Mouse (Mus musculus): ENCODE results near the gene Ccl25. TPM values are rescaled to one million over a fixed set of nuclear protein-coding genes. Genes with fewer than 3 reads are reported as not detected.
"Not testable (repeated sequence)": the region's sequence is repeated elsewhere in the genome, so short reads cannot be mapped to it uniquely, and the experiment has no call there.

The Ccl25 gene
- polyA plus RNA-seq, 1 experiment from 2014 or later, result 5.4 TPM

DNA sequence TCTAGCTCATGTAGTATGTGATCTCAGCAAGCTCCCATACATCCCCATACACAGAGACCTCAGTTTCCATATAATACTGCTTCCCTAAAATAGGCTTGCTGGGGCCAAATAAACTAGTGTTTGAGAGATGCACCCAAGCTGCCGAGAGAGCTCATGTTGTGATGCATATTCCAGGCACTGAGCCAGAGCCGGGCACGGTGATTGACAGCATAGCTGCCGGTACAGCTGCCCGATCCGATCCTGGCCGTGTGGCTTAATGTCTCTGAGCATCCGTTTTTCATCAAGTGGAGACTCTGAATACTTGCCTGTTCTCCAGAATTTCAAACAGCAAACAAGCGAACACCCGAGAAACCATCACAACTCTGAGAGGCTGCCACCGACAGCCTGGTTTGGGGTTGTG lies 42.8 kb downstream of the Ccl25 start:
- Histone ChIP-seq H3K4me1 (replicated peaks) (no peaks in the 10 kb centered on the region), H3K36me3 (replicated peaks) (no peaks in the 10 kb centered on the region), H3K27me3 (no peaks in the 10 kb centered on the region), H3K4me3 (replicated peaks) (no peak overlapping the region), H3K9ac (no peak overlapping the region), H3K4me2 (no peak overlapping the region), H3K27ac (replicated peaks) (no peak overlapping the region), H3K9me3 (replicated peaks) (no peaks in the 10 kb centered on the region)
- WGBS (ENCODE audit: insufficient replicate concordance), result 74% methylated on average over 11 of the region's 11 CpGs
- ATAC-seq (ENCODE audit: insufficient read depth), result no peak

DNA sequence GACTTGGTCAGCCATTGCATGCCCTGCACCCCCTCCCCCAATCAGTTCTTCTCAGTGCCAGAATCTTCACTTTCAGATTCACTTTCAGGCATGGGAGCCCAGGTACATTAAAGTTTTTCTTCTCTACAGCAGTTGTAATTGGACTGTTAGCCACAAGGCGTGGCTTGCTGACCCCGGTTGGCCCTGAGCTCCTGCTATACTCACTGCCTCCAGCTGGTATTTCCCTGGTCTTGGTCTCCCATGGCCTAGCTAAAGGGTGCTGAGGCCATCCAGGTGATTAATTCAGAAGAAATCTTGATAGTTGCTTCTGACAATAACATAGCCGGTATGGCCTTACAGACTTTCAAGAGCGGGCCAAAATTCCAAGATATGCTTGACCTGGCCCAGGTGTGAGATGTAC lies 43.5 kb downstream of the Ccl25 start:
- H3K4me2 ChIP-seq, result no peak overlapping the region
- H3K36me3 ChIP-seq (replicated peaks), result no peaks in the 10 kb centered on the region
- no peaks in the 10 kb centered on the region for H3K4me1 ChIP-seq (replicated peaks)
- no peak overlapping the region for H3K4me3 ChIP-seq (replicated peaks)
- no peak for ATAC-seq (ENCODE audit: insufficient read depth)
- WGBS (ENCODE audit: insufficient replicate concordance), result 77% methylated on average over 4 of the region's 4 CpGs
- H3K27ac ChIP-seq (replicated peaks), result no peak overlapping the region
- no peak overlapping the region for H3K9ac ChIP-seq
- H3K27me3 ChIP-seq, result no peaks in the 10 kb centered on the region
- no peaks in the 10 kb centered on the region for H3K9me3 ChIP-seq (replicated peaks)

DNA sequence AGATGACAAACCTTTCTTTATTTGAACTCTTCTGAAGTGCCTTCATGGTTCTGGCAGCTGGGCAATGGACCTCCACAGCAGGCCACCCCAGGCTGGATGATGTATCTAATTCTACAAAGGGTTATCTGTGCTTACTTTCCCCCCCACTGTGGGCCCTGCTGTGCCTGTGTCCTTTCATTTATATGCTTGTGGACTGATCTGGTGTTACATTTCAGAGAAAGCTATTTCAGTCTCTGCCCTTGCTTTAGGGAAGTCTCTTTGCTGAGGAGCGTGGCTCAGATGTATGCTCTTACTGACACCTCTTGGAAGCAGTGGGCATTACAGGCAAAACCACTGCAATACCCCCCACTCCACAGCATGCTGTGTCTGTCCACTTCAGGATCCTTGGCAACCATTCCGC lies 45.1 kb downstream of the Ccl25 start:
- Histone ChIP-seq H3K27me3 (no peaks in the 10 kb centered on the region), H3K4me1 (replicated peaks) (no peaks in the 10 kb centered on the region), H3K36me3 (replicated peaks) (no peaks in the 10 kb centered on the region), H3K9ac (no peak overlapping the region), H3K4me3 (replicated peaks) (no peak overlapping the region), H3K9me3 (replicated peaks) (no peaks in the 10 kb centered on the region), H3K27ac (replicated peaks) (no peak overlapping the region), H3K4me2 (no peak overlapping the region)
- WGBS (ENCODE audit: insufficient replicate concordance), result 22% methylated on average over 2 of the region's 2 CpGs
- no peak for ATAC-seq (ENCODE audit: insufficient read depth)

DNA sequence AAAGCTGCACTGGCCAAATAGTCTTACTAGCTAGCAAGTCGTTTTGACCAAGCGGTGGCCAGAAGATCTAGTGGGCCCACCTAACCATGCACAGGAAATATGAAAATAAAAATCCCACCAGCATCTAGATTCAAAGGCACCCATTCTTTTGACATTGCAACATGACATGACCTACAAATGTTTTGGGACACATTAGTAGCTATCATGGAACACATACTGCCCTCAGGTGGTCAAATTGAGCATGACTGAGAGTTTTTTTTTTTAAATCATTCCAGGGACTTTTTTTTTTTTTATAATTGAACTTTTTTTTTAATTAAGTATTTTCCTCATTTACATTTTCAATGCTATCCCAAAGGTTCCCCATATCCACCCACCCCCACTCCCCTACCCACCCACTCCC lies 47.6 kb downstream of the Ccl25 start:
- H3K36me3 ChIP-seq (replicated peaks), result no peaks in the 10 kb centered on the region
- whole genome bisulfite sequencing (ENCODE audit: insufficient replicate concordance), result 58% methylated on average over 2 of the region's 2 CpGs
- H3K4me2 ChIP-seq, result no peak overlapping the region
- no peaks in the 10 kb centered on the region for H3K9me3 ChIP-seq (replicated peaks)
- no peak overlapping the region for H3K9ac ChIP-seq
- no peak overlapping the region for H3K27ac ChIP-seq (replicated peaks)
- H3K4me1 ChIP-seq (replicated peaks), result no peaks in the 10 kb centered on the region
- no peak overlapping the region for H3K4me3 ChIP-seq (replicated peaks)
- ATAC-seq (ENCODE audit: insufficient read depth), result no peak
- no peaks in the 10 kb centered on the region for H3K27me3 ChIP-seq

DNA sequence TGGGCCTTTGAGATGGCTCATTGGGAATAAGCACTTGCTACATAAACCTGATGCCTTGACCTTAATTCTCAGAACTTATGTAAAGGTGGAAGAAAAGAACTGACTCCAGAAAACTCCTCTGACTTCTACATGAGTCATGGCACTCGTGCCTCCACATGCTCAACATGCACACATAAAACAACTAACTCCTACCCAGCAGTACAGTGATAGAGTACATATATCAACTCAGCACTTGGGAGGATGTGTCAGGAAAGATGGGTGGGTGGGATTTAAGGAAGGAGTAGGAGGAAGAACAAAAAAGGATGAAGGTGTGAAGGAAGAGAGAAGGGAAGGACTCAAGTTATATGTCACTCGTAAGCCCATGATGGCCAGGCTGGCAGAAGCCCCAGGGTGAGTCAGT lies 76.4 kb downstream of the Ccl25 start:
- Histone ChIP-seq H3K27ac (replicated peaks) (no peak overlapping the region), H3K4me3 (replicated peaks) (no peak overlapping the region), H3K4me1 (replicated peaks) (no peaks in the 10 kb centered on the region), H3K9me3 (replicated peaks) (no peaks in the 10 kb centered on the region), H3K36me3 (replicated peaks) (no peaks in the 10 kb centered on the region), H3K27me3 (no peaks in the 10 kb centered on the region), H3K4me2 (no peak overlapping the region), H3K9ac (no peak overlapping the region)
- whole genome bisulfite sequencing (ENCODE audit: insufficient replicate concordance), result 66% methylated on average over 2 of the region's 2 CpGs
- no peak for ATAC-seq (ENCODE audit: insufficient read depth)

DNA sequence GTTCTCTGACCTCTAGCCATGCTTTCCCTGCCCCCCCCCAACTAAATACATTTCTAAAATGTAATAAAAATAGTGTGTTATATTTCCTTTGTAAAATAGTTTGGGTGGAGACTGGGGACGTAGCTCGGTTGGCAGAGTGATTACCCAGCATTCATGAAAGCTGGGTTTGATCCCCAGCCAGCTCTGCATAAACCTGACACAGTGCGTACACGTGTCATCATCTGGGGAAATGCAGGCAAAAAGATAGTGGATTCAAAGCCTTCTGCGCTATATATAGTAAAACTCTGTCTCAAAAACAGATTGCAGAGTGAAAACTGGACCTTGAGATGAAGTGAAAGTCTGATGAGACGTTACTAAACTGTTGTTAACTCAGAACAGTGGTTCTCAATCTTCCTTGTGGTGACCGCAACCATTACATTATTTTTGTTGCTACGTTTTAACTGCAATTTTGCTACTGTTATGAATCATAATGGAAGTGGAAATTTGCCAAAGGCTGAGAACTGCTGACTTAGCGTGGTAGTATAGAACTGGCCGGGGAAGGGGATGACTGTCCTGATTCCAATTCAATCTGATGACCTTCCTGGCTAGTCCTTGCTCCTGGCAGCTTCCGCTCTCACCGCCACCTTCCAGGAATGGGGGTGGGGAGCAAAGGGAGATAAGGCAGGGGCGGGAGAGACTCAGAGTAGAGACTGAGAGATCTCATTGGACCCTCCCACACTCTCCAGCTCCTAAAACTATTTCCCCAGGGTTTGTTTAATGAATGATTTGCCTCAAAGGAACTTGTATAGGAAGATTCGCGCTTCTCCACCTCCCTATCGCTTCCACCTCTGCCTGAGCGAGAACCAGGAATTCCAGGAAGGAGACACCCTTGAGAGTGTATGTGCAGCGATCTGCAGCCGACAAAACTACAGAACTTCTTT lies 79.2 kb downstream of the Ccl25 start:
- H3K4me2 ChIP-seq, result peak overlapping the region; percentile 23; the same call in 1 of the 2 replicates
- no peaks in the 10 kb centered on the region for H3K9me3 ChIP-seq (replicated peaks)
- no peaks in the 10 kb centered on the region for H3K27me3 ChIP-seq
- 39% methylated on average over 19 of the region's 19 CpGs for WGBS (ENCODE audit: insufficient replicate concordance)
- ATAC-seq (ENCODE audit: insufficient read depth), result no peak
- no peaks in the 10 kb centered on the region for H3K36me3 ChIP-seq (replicated peaks)
- no peak overlapping the region for H3K9ac ChIP-seq
- no peak overlapping the region for H3K4me3 ChIP-seq (replicated peaks)
- H3K27ac ChIP-seq (replicated peaks), result no peak overlapping the region
- H3K4me1 ChIP-seq (replicated peaks), result no peaks in the 10 kb centered on the region

DNA sequence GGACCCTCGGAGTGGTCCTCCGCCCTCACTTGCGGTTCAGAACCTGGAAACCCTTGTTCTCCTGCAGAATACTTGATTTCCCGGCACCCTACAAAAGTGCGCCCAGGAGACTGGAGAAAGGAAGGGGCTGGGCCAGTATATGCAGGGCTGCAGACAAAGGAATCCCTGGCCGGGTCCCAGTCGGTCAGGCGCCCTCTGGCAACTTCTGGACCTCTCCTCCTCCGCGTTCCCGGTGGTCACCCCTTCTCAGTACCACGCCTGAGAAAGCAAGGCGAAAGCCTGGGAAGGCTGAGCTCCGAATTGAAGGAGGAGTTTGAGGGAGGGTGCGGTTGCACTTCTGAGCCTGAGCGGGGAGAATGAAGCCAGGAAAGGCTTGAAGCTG lies 79.9 kb downstream of the Ccl25 start:
- no peaks in the 10 kb centered on the region for H3K4me1 ChIP-seq (replicated peaks)

DNA sequence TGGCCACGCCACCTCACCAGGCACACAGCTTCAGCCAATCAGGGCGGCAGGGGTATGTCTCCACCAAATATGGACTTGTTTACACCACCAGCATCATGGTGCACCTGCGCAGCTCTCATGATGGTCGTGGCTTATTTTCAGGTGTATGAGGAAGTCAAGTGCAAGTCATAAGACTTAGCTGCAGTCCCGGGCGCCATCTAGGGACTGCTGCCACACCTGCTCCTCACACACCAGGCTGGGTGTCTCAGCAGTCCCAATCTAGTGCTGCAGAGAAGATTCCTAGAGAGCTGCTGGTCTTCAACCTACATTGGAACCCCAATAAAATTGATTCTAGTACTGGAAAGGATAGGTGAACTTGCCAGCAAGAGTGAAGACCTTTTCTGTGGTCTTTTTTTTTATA lies 83.4 kb downstream of the Ccl25 start:
- not testable (repeated sequence) for H3K36me3 ChIP-seq (replicated peaks); H3K4me1 ChIP-seq (replicated peaks); H3K9me3 ChIP-seq (replicated peaks); H3K9ac ChIP-seq; H3K27me3 ChIP-seq; H3K27ac ChIP-seq (replicated peaks); ATAC-seq (ENCODE audit: insufficient read depth); H3K4me2 ChIP-seq; H3K4me3 ChIP-seq (replicated peaks)
- 49% methylated on average over 6 of the region's 6 CpGs for WGBS (ENCODE audit: insufficient replicate concordance)

More for the DNA sequence above, 79.9 kb downstream of the Ccl25 start:
- Histone ChIP-seq H3K9me3 (replicated peaks) (no peaks in the 10 kb centered on the region), H3K36me3 (replicated peaks) (no peaks in the 10 kb centered on the region), H3K27me3 (no peaks in the 10 kb centered on the region), H3K4me2 (peak overlapping the region; percentile 23; the same call in 1 of the 2 replicates), H3K27ac (replicated peaks) (no peak overlapping the region), H3K4me3 (replicated peaks) (no peak overlapping the region), H3K9ac (no peak overlapping the region)
- ATAC-seq (ENCODE audit: insufficient read depth), result no peak
- WGBS (ENCODE audit: insufficient replicate concordance), result 14% methylated on average over 16 of the region's 16 CpGs

Other genes starting within 250 kb of the Ccl25 start
- 1.4 and 1.9 TPM in 2 replicates for gene Cd209f, start 219.4 kb upstream of the Ccl25 start, polyA plus RNA-seq (2015; fragmentation: Nextera tagmentation; extraction: Ambion mirVana)
- 0.10 TPM in 1 of 2 replicates, not detected in the other for gene Cd209g, start 191.1 kb upstream of the Ccl25 start, polyA plus RNA-seq (2015; fragmentation: Nextera tagmentation; extraction: Ambion mirVana)
- 4.9 and 6.0 TPM in 2 replicates for gene Evi5l, start 158.6 kb upstream of the Ccl25 start, polyA plus RNA-seq (2015; fragmentation: Nextera tagmentation; extraction: Ambion mirVana)
- 0.36 and 0.37 TPM in 2 replicates for gene Prr36, start 107.8 kb upstream of the Ccl25 start, polyA plus RNA-seq (2015; fragmentation: Nextera tagmentation; extraction: Ambion mirVana)
- gene Lrrc8e, start 98.4 kb upstream of the Ccl25 start, polyA plus RNA-seq (2015; fragmentation: Nextera tagmentation; extraction: Ambion mirVana), result 0.22 and 0.32 TPM in 2 replicates
- gene Map2k7, start 86.5 kb upstream of the Ccl25 start, polyA plus RNA-seq (2015; fragmentation: Nextera tagmentation; extraction: Ambion mirVana), result 10.4 and 11.1 TPM in 2 replicates
- gene Gm49320, start 86.3 kb upstream of the Ccl25 start, polyA plus RNA-seq (2015; fragmentation: Nextera tagmentation; extraction: Ambion mirVana), result 0.10 and 0.17 TPM in 2 replicates
- 0.36 and 0.68 TPM in 2 replicates for gene Tgfbr3l, start 77.0 kb upstream of the Ccl25 start, polyA plus RNA-seq (2015; fragmentation: Nextera tagmentation; extraction: Ambion mirVana)
- 17.8 and 21.8 TPM in 2 replicates for gene Snapc2, start 72.1 kb upstream of the Ccl25 start, polyA plus RNA-seq (2015; fragmentation: Nextera tagmentation; extraction: Ambion mirVana)
- 1.9 and 2.4 TPM in 2 replicates for gene Ctxn1, start 65.9 kb upstream of the Ccl25 start, polyA plus RNA-seq (2015; fragmentation: Nextera tagmentation; extraction: Ambion mirVana)
- gene Timm44, start 49.3 kb upstream of the Ccl25 start, polyA plus RNA-seq (2015; fragmentation: Nextera tagmentation; extraction: Ambion mirVana), result 27.8 and 31.4 TPM in 2 replicates
- gene Elavl1, start 203 bp downstream of the Ccl25 start, polyA plus RNA-seq (2015; fragmentation: Nextera tagmentation; extraction: Ambion mirVana), result 93.0 and 102 TPM in 2 replicates
- 1.5 and 1.9 TPM in 2 replicates for gene Cers4, start 167.8 kb downstream of the Ccl25 start, polyA plus RNA-seq (2015; fragmentation: Nextera tagmentation; extraction: Ambion mirVana)

All from liver, embryonic 15.5 days (tissue).